Mouse (Mus musculus): ENCODE data around the gene Gm11361. TPM values are rescaled to one million over a fixed set of nuclear protein-coding genes. Genes with fewer than 3 reads are reported as not detected.
A peak's percentile ranks its signal among the peaks of the same experiment; 100 is the strongest.

Gm11361 gene
- total RNA-seq (2021): 10 to 100 TPM; 90.4 to 97.7 TPM

DNA sequence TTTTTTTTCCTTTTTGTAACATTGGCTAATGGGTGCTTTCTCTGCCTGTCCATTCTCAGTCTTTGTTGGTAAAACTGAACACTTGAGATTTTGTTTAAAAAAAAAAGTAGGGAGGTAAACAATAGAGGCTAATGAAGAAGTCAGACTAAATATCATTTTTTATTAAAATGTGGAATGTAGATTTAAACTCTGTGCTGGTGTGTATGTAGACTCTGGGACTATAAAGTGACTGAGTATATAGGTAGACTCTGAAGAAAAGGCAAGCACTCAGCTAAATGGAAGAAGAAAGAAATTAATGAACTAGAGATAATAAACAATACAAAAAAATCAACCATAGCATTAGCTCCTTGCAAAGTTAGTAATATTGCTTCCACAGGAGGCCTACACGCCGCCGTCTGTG lies at the start of gene Gm11361:
Gene Gm11361, plus strand, starts transcription at position 301 of the 400 bp plus-strand sequence.
- intact Hi-C loops (cut with DNase I): no loop called here
- no peak for DNase-seq

DNA sequence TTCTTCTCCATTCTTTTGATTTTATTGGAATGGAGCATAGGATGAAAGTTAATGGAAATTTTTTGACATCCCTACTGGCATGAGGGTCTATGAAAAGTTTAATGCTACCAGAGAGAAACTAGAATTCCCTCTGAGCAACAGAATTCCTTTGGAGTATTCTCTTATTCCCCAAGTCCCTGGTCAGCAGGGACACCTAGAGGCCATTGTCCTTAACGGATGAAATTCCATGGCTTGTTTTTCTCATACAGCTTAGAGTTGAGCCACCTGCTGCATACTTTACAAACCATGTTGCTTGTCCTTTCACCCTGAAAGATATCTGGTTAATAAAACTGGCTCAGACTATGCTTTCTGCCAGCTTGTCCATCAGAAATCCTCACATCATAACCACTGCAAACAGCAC lies 7.1 kb downstream of the Gm11361 start:
- no peak for DNase-seq
- intact Hi-C loops (cut with DNase I): no loop called here

DNA sequence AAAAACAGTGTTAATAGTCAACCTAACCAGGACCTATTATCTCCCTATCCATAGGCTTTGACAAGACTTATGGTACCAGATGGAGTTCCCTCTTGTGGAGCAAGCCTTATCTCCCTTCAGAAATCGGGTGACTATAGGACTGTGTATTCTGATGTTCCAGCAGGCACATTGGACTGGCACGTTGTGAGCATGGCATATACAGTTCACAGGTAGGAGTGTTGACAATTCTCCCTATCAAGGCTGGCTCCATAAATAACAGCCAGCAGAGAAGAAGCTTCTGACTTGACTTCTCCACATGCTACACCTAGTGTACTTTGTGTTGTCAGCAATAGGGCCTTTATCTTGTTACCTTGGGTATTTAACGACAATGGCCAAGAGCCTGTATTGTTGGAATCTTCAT lies 30.0 kb downstream of the Gm11361 start:
- intact Hi-C loops (cut with DNase I): no loop called here
- DNase-seq: peak; percentile 12 to 24

DNA sequence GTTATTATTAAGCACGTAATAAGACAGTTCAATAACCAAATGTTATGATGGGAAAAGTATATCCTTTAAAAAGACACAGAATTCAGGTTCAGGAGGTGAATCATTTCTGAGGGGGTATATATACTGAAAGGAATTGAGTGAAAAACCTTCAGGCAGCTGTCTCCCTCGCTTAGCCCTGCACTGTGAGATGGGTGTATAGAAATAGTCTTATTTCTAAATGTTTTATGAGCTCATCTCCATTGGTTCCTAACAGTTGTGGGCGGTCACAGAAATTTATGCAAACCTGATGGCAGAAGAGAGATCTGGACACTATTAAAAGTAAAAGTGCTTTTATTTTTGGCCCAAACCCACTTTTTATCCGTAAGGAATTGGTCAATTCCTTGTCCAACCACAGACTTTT lies 36.9 kb downstream of the Gm11361 start:
- intact Hi-C loops (cut with DNase I): no loop called here

DNA sequence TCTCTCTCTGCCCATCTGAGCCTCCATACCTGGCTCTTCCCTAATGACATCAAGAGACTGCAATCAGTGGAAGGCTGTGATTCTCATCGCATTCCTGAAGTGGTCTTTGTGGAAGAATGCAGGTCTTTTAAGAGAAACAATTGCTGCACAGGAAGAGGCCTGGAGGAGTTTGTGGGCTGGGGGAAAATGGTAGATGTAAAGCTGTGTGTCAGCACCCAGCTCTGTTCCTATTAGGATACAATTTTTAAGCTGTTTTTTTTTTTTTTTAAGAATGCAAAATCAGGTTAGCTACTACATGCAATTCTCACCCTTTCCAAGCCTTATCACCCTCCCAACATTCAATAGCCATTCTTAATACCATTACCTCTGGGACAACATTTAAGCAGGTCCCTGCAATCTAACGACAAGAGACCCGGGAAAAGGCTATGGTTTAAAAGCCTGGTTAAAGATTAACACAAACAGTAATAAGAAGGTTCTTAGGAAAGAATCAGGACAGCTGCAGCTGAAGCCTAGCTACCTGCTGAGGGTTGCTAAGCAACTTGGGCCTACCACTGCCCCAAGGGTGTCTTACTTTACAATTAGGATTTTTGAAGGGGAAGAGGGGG lies 37.5 kb downstream of the Gm11361 start:
- DNase-seq: no peak
- intact Hi-C loops (cut with DNase I): loop anchor here (5.0 kb wide), 1 partner anchor 122 kb away; no protein-coding TSS in a partner anchor

More for the DNA sequence above, 36.9 kb downstream of the Gm11361 start:
- no peak for DNase-seq

DNA sequence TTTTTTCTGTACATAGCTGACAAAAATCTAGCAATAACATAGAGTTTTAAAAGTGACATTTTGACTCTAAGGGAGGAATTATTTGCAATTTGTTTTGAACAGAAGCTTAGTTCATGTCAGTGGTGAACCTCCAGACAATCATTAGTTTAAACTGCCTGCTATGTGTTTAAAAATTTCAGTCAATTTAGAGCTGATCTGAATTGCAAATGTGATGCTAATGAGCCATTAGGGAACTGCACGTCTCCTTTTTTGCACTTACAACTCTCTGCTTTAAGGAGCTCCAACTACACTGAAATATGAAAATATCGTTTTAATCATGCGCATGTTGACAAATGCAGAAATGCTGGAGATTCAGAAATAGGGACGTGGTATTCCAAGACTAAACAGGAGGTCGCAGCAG lies 38.2 kb downstream of the Gm11361 start:
- intact Hi-C loops (cut with DNase I): loop anchor here (5.0 kb wide), 1 partner anchor 122 kb away; no protein-coding TSS in a partner anchor

DNA sequence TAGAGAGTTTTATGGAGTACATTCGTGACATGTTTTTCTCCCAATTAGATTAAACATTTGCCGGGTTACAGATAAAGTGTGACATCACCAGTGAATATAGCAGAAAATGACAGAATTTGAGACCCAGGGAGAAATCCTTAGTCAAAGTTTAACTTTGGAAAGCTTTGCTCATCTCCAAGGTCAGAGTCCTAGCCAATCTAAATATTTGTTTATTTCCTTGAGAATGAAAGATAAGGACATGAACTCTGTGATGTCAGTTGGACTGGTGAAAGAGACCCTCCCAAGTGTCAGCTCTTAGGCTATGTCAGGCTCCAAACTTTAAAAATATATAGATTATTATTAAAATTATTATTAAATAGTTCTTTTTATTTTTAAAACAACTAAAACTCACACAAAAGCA lies 39.8 kb downstream of the Gm11361 start:
- intact Hi-C loops (cut with DNase I): loop anchor here (5.0 kb wide), 1 partner anchor 120 kb away; no protein-coding TSS in a partner anchor
- DNase-seq: peak in 1 of 2 experiments; percentile 4

More for the DNA sequence above, 38.2 kb downstream of the Gm11361 start:
- no peak for DNase-seq

DNA sequence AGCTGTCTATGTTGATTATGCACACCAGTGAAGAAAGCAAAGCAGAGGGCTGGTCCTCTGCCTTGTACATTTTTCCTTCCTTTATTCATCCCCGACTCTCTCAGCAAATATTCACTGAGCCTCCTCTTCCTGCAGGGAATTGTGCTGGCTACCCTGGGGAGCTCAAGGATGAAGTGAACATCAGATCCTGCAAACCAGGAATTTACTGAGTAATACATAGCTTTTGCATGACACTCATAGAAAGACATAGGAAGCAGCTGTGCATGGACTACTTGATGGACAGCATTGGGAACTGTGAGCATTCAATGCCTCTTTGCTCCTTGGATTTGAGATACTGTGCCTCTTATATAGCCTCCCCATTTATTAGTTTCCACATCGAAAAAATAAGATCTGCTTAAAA lies 40.2 kb downstream of the Gm11361 start:
- peak; percentile 34 to 38 for DNase-seq
- intact Hi-C loops (cut with DNase I): loop anchor here (5.0 kb wide), 1 partner anchor 120 kb away; no protein-coding TSS in a partner anchor

Other genes with a start within 250 kb of the Gm11361 start
- gene Prl4a1, start 241.3 kb upstream of the Gm11361 start, total RNA-seq (2021): not detected
- gene Prl5a1, start 115.0 kb upstream of the Gm11361 start, total RNA-seq (2021): not detected